Mouse (Mus musculus) heart, adult 8-10 months (tissue): ENCODE results near the gene Pgap2. TPM values are rescaled to one million over a fixed set of nuclear protein-coding genes. Genes with fewer than 3 reads are reported as not detected.
A peak's percentile ranks its signal among the peaks of the same experiment; 100 is the strongest.

Source experiments
- DNase-seq: peaks from one replicate; pipeline ENCODE4 v3.0.0; 2022; ENCODE audit warnings: low spot score
- total RNA-seq, 4 experiments: library from RNA; stranded (reverse); gene quantifications; 2 replicates each; pipeline ENCODE4 v1.2.4; 2022

Gene Pgap2
- total RNA-seq, 4 experiments from 2014 or later, result 62.6 to 83.1 (median 73.8) TPM

- no peak for DNase-seq
Measured at GRCm38 (mm10) chr7:102239591-102239990, 29.6 kb downstream of the Pgap2 start.

- DNase-seq, result no peak
Measured at GRCm38 (mm10) chr7:102242371-102242770, 32.4 kb downstream of the Pgap2 start.

GRCm38 (mm10) chr7:102242917-102243316 lies 32.9 kb downstream of the Pgap2 start:
- no peak for DNase-seq

- peak; percentile 58 for DNase-seq
Measured at GRCm38 (mm10) chr7:102243870-102244269, 33.9 kb downstream of the Pgap2 start.

GRCm38 (mm10) chr7:102244782-102245535 lies 35.0 kb downstream of the Pgap2 start:
- DNase-seq, result peak; percentile 68

GRCm38 (mm10) chr7:102245775-102246174 lies 35.8 kb downstream of the Pgap2 start:
- no peak for DNase-seq

- no peak for DNase-seq
Measured at GRCm38 (mm10) chr7:102246265-102246664, 36.3 kb downstream of the Pgap2 start.

GRCm38 (mm10) chr7:102246956-102247797 lies 37.2 kb downstream of the Pgap2 start:
- no peak for DNase-seq

- no peak for DNase-seq
Measured at GRCm38 (mm10) chr7:102248691-102249404, 38.8 kb downstream of the Pgap2 start.

GRCm38 (mm10) chr7:102249531-102249895 lies 39.5 kb downstream of the Pgap2 start:
- no peak for DNase-seq

GRCm38 (mm10) chr7:102249896-102250630 lies 40.1 kb downstream of the Pgap2 start:
- peak; percentile 79 for DNase-seq

GRCm38 (mm10) chr7:102250631-102251214 lies 40.7 kb downstream of the Pgap2 start:
- peak; percentile 93 for DNase-seq

- DNase-seq, result no peak
Measured at GRCm38 (mm10) chr7:102253631-102254030, 43.6 kb downstream of the Pgap2 start.

- no peak for DNase-seq
Measured at GRCm38 (mm10) chr7:102255954-102256353, 45.9 kb downstream of the Pgap2 start, which contains the start of gene Rhog. Rhog (minus strand) TSS chr7:102256054.

GRCm38 (mm10) chr7:102256636-102257035 lies 46.6 kb downstream of the Pgap2 start:
- no peak for DNase-seq

GRCm38 (mm10) chr7:102258189-102258588 lies 48.2 kb downstream of the Pgap2 start:
- peak; percentile 76 for DNase-seq

- DNase-seq, result no peak
Measured at GRCm38 (mm10) chr7:102258753-102259152, 48.7 kb downstream of the Pgap2 start.

- DNase-seq, result no peak
Measured at GRCm38 (mm10) chr7:102259716-102260479, 49.9 kb downstream of the Pgap2 start.

- DNase-seq, result no peak
Measured at GRCm38 (mm10) chr7:102260518-102260917, 50.5 kb downstream of the Pgap2 start.

- DNase-seq, result no peak
Measured at GRCm38 (mm10) chr7:102263020-102263419, 53.0 kb downstream of the Pgap2 start.
